In the genomic region with DNA sequence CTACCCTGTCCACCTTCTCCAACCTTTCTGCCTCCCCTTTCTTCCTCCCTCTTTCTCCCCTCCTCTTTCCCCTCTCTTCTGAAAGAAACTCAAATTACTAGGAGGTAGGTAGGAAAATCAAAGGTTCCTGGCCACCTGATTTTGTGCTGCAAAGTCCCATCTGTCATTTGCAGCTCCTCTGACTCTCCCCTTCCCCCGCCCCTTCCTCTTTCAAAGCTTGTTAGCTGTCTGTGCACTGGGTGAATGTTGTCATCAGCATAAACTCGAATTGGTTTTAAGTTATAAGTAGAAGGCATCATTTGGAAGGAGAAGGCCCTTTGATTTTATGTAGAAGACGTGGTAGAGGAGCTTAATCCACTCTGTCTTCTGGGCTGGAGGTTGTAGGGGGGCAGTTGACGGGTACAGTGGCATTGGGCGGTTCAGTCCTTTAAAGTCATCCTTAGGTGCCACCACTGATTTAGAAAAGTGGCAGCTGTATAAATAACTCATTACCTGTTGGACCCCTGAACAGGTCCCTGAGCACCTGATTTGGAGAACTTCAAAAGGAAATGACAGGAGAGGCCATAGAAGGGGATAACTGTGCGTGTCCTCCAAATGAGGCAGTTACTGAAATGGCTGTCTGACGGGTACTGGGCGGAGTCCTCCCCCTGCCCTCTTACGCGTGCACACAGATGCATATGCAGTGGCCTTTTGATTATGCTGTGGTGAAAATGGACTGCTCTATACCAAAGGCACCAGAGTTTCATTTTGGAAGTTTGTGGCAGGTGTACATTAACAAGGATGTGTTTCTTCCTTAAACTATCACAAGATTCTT, we compare ENCODE assay signal across 21 mouse cellular contexts. TPM values are rescaled to one million over a fixed set of nuclear protein-coding genes. Genes with fewer than 3 reads are reported as not detected.
DNase-seq lines count a peak whose midpoint lies in the region; ATAC-seq lines count a peak whose summit lies in the region.
"Had no signal": no experiment of that assay in that cellular context is flagged by ENCODE, and none has a peak within 500 bp of the region (broad histone marks: within the 10 kb centered on the region; RNA-seq: fewer than 3 reads in every experiment).

No protein-coding gene starts in this region.

- H3K9ac ChIP-seq in embryonic facial prominence, embryonic 11.5 days (replicated peaks; ENCODE audit: low read length) = no peak overlapping the region
- H3K9ac ChIP-seq in neural tube, embryonic 13.5 days = 0 out of 2 replicates have a peak overlapping the region, but pooled peaks have one; percentile 13
- H3K9ac ChIP-seq: limb, embryonic 15.5 days had no signal

- 78% methylated on average over 10 of the region's 10 CpGs for WGBS in embryonic facial prominence, embryonic 11.5 days
- 82% methylated on average over 10 of the region's 10 CpGs for WGBS in embryonic facial prominence, embryonic 10.5 days
- WGBS in neural tube, embryonic 13.5 days = 71% methylated on average over 10 of the region's 10 CpGs

- H3K4me3 ChIP-seq in embryonic facial prominence, embryonic 11.5 days (ENCODE audit: low read depth, low read length) = no peak overlapping the region
- H3K4me3 ChIP-seq in embryonic facial prominence, embryonic 10.5 days = no peak overlapping the region
- no peak overlapping the region for H3K4me3 ChIP-seq in neural tube, embryonic 13.5 days
- H3K4me3 ChIP-seq: heart, embryonic 10.5 days; limb, embryonic 15.5 days; myocyte had no signal

- ATAC-seq in embryonic facial prominence, embryonic 11.5 days (replicated peaks; ENCODE audit: insufficient number of reproducible peaks, low FRiP score, low TSS enrichment, low read depth) = 0 out of 2 replicates have a peak, but pooled peaks have one; percentile 6
- ATAC-seq in neural tube, embryonic 13.5 days (ENCODE audit: low read depth) = no peak
- peak; percentile 42; the same call in 1 of the 2 replicates for ATAC-seq in megakaryocyte progenitor cell, adult 5-6 weeks (replicated peaks; ENCODE audit: poor library complexity)

- H3K4me2 ChIP-seq in embryonic facial prominence, embryonic 11.5 days (ENCODE audit: low read depth, low read length) = no peak overlapping the region
- no peak overlapping the region for H3K4me2 ChIP-seq in neural tube, embryonic 13.5 days
- H3K4me2 ChIP-seq: limb, embryonic 15.5 days had no signal

- intact Hi-C loops in heart, postnatal 36 days (cut with DNase I) = no loop called here

- no peaks in the 10 kb centered on the region for H3K36me3 ChIP-seq in embryonic facial prominence, embryonic 11.5 days (replicated peaks; ENCODE audit: control insufficient read depth, insufficient read depth, low read depth, low read length)
- H3K36me3 ChIP-seq in embryonic facial prominence, embryonic 10.5 days (replicated peaks) = no peaks in the 10 kb centered on the region
- H3K36me3 ChIP-seq in neural tube, embryonic 13.5 days = no peaks in the 10 kb centered on the region
- H3K36me3 ChIP-seq: heart, embryonic 10.5 days; limb, embryonic 15.5 days had no signal

- H3K9me3 ChIP-seq in embryonic facial prominence, embryonic 11.5 days (replicated peaks; ENCODE audit: control insufficient read depth, low read length) = no peaks in the 10 kb centered on the region
- no peaks in the 10 kb centered on the region for H3K9me3 ChIP-seq in embryonic facial prominence, embryonic 10.5 days
- no peaks in the 10 kb centered on the region for H3K9me3 ChIP-seq in neural tube, embryonic 13.5 days
- H3K9me3 ChIP-seq: heart, embryonic 10.5 days; limb, embryonic 15.5 days had no signal

- no peaks in the 10 kb centered on the region for H3K27me3 ChIP-seq in embryonic facial prominence, embryonic 11.5 days (ENCODE audit: control insufficient read depth, insufficient read depth, low read length)
- no peaks in the 10 kb centered on the region for H3K27me3 ChIP-seq in embryonic facial prominence, embryonic 10.5 days (replicated peaks; ENCODE audit: low read depth, poor library complexity, severe bottlenecking)
- no peaks in the 10 kb centered on the region for H3K27me3 ChIP-seq in neural tube, embryonic 13.5 days
- H3K27me3 ChIP-seq: limb, embryonic 15.5 days had no signal

- H3K27ac ChIP-seq in embryonic facial prominence, embryonic 11.5 days (replicated peaks; ENCODE audit: low read depth, low read length) = no peak overlapping the region
- H3K27ac ChIP-seq in embryonic facial prominence, embryonic 10.5 days (replicated peaks) = no peak overlapping the region
- H3K27ac ChIP-seq in neural tube, embryonic 13.5 days (replicated peaks) = no peak overlapping the region
- H3K27ac ChIP-seq: heart, embryonic 10.5 days; limb, embryonic 15.5 days; macrophage had no signal

- no peaks in the 10 kb centered on the region; the same call in 1 of the 2 replicates for H3K4me1 ChIP-seq in embryonic facial prominence, embryonic 11.5 days (ENCODE audit: control insufficient read depth, insufficient read depth, low read length)
- H3K4me1 ChIP-seq in embryonic facial prominence, embryonic 10.5 days = peaks cover 13% of the 10 kb centered on the region; the same call in 1 of the 2 replicates
- peaks cover 43% of the 10 kb centered on the region for H3K4me1 ChIP-seq in neural tube, embryonic 13.5 days (replicated peaks)

- DNase-seq in embryonic facial prominence, embryonic 11.5 days (ENCODE audit: low spot score) = no peak
- no peak for DNase-seq in embryonic facial prominence, embryonic 10.5 days (ENCODE audit: low spot score)
- no peak for DNase-seq in neural tube, embryonic 10.5 days (ENCODE audit: extremely low spot score, low spot score)
- no peak for DNase-seq in urinary bladder, postnatal 4 days (ENCODE audit: low spot score in 2 of 2)
- no peak for DNase-seq in heart, postnatal 36 days
- no peak for DNase-seq in lung, postnatal 25 days (ENCODE audit: low spot score)
- DNase-seq: adrenal gland, adult 2 months; cerebellum, adult 11 months; gastrocnemius, postnatal 14 days; heart, postnatal 14 days; kidney, adult 2 months; kidney, postnatal 36 days; lung, adult 18-20 months; right cerebral cortex, adult 18-20 months; thymus, postnatal 4 days had no signal

RNA-seq across cellular contexts. Expression of a gene that starts 11.8 kb away (rescaled TPM):
- polyA plus RNA-seq in embryonic facial prominence, embryonic 11.5 days (2014; fragmentation: Nextera tagmentation; extraction: Ambion mirVana) = 4.3 and 5.6 TPM in 2 replicates
- 2.4 and 3.9 TPM in 2 replicates for polyA plus RNA-seq in embryonic facial prominence, embryonic 10.5 days (2016; fragmentation: Nextera tagmentation; extraction: Ambion mirVana)
- polyA plus RNA-seq in neural tube, embryonic 13.5 days (2015; fragmentation: Nextera tagmentation; extraction: Ambion mirVana) = 36.5 and 41.6 TPM in 2 replicates
- 2.2 and 4.8 TPM in 2 replicates for total RNA-seq in megakaryocyte progenitor cell, adult 5-6 weeks (2015)
- 1.6 and 3.2 TPM in 2 replicates for total RNA-seq in megakaryocyte progenitor cell, adult 5-6 weeks (2017)
- under 1 TPM; 0.19 to 0.58 TPM for total RNA-seq in heart, postnatal 36 days (2021)
- polyA plus RNA-seq: myocyte had no signal
